Mouse (Mus musculus) heart, embryonic 16.5 days (tissue): ENCODE results near the gene Gm20479. TPM values are rescaled to one million over a fixed set of nuclear protein-coding genes. Genes with fewer than 3 reads are reported as not detected.

Experiments
- ATAC-seq: fragments of 200-750 bp; cut with Nextera tagmentation; replicated peaks from 2 replicates; pipeline ENCODE4 v1.8.0; 2017; ENCODE audit warnings: moderate number of reproducible peaks; ENCODE audit not compliant: insufficient read depth, low FRiP score; ENCODE audit errors: extremely low read depth
- H3K27ac ChIP-seq: fragments of 300-500 bp; sonication (generic); 2 replicates; pipeline ENCODE4 v1.5.1; 2014; ENCODE audit warnings: mild to moderate bottlenecking, low read length, control low read depth, moderate library complexity
- H3K27me3 ChIP-seq: fragments of 300-500 bp; sonication (generic); 2 replicates; pipeline ENCODE4 v1.6.1; 2014; ENCODE audit warnings: low read length, mixed read lengths; ENCODE audit not compliant: control insufficient read depth, insufficient read depth
- H3K36me3 ChIP-seq: fragments of 300-500 bp; sonication (generic); 2 replicates; pipeline ENCODE4 v1.6.1; 2014; ENCODE audit not compliant: control insufficient read depth, insufficient read depth
- H3K4me1 ChIP-seq: fragments of 300-500 bp; sonication (generic); 2 replicates; pipeline ENCODE4 v1.6.1; 2014; ENCODE audit warnings: low read length, mixed read lengths; ENCODE audit not compliant: control insufficient read depth, insufficient read depth
- H3K4me2 ChIP-seq: fragments of 300-500 bp; sonication (generic); 2 replicates; pipeline ENCODE4 v1.6.1; 2014; ENCODE audit warnings: low read depth, mild to moderate bottlenecking, control low read depth, low read length
- H3K4me3 ChIP-seq: fragments of 300-500 bp; sonication (generic); 2 replicates; pipeline ENCODE4 v1.5.1; 2014; ENCODE audit warnings: mild to moderate bottlenecking, control low read depth, low read length
- H3K9ac ChIP-seq: fragments of 300-500 bp; sonication (generic); 2 replicates; pipeline ENCODE4 v1.6.1; 2014; ENCODE audit warnings: low read length, control low read depth
- H3K9me3 ChIP-seq: fragments of 300-500 bp; sonication (generic); replicated peaks from 2 replicates; pipeline ENCODE4 v1.6.1; 2016; ENCODE audit warnings: low read length; ENCODE audit not compliant: control insufficient read depth
- WGBS: fragments of 180-500 bp; shearing (Covaris S2); extraction: QIAGEN DNeasy Blood & Tissue Kit; methylation state at CpG from one replicate; pipeline ENCODE4 v1.1.7; 2014; 5-methylcytosine and 5-hydroxymethylcytosine counted together
- polyA plus RNA-seq: library from polyadenylated mRNA; unstranded; fragments of >200 nt; fragmentation: Nextera tagmentation; extraction: Ambion mirVana; gene quantifications from 2 replicates; pipeline ENCODE4 v1.2.1, GENCODE M21; 2015

Gm20479 gene
- polyA plus RNA-seq, 1 experiment from 2014 or later: not detected

DNA sequence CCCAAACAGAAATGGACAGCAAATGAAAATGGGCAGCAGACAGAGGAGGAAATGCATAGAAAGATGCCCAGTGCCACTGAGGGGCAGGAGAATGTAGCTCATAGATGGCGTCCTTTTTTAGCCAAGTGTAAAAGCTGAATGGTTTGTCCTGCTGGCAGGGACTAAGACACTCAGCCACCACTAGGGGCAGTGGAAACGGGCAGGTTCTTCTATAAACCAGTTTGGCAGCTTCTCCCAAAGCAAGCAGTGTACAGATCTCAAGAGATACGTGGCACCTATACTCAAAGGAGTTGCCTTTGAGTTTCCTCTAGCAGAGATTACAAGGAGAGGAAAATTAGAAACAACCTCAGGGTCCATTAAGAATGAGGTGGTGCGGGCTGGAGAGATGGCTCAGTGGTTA is 21.2 kb upstream of the Gm20479 start:
- Histone ChIP-seq H3K4me2 (no peak overlapping the region), H3K9ac (no peak overlapping the region), H3K9me3 (no peaks in the 10 kb centered on the region), H3K27ac (no peak overlapping the region), H3K27me3 (peaks cover 35% of the 10 kb centered on the region), H3K4me1 (no peaks in the 10 kb centered on the region), H3K36me3 (no peaks in the 10 kb centered on the region), H3K4me3 (no peak overlapping the region)
- WGBS: 22% methylated on average over 4 of the region's 4 CpGs
- ATAC-seq: no peak

DNA sequence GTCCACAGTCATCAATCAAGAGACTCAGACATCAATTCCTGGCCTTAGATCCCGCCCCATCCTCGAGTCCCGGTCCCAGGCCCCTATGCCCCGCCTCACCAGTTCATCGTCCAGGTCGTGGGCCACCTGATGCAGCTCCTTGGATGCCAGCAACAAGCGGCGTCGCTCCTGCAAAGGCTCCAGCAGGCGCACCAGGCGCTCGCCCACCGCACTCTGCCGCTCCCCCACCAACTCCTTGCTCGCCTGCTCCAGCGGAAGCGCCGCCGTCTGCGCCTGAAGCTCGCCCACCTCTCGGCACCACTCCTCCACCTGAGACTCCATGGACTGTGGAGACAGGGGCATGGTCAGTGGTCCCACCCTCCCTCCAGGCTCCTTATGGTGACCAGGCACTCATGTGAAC is 18.1 kb upstream of the Gm20479 start:
- under 1% methylated on average over 22 of the region's 22 CpGs for WGBS
- Histone ChIP-seq H3K27ac (no peak overlapping the region), H3K4me3 (no peak overlapping the region), H3K36me3 (no peaks in the 10 kb centered on the region), H3K9me3 (peaks cover under 1% of the 10 kb centered on the region), H3K4me2 (no peak overlapping the region), H3K9ac (no peak overlapping the region), H3K4me1 (0 out of 2 replicates have a peak, but pooled peaks cover 3% of the 10 kb centered on the region), H3K27me3 (peaks cover 65% of the 10 kb centered on the region)
- ATAC-seq: no peak

- H3K9ac ChIP-seq: no peak overlapping the region
- 6% methylated on average over 44 of the region's 44 CpGs for WGBS
- H3K4me1 ChIP-seq: 0 out of 2 replicates have a peak, but pooled peaks cover 3% of the 10 kb centered on the region
Measured at GRCm38 (mm10) chr7:27371715-27372462, 14.7 kb upstream of the Gm20479 start.

GRCm38 (mm10) chr7:27369111-27369510 is 11.9 kb upstream of the Gm20479 start:
- Histone ChIP-seq H3K4me1 (0 out of 2 replicates have a peak, but pooled peaks cover 3% of the 10 kb centered on the region), H3K27ac (no peak overlapping the region), H3K36me3 (no peaks in the 10 kb centered on the region), H3K27me3 (peaks cover 97% of the 10 kb centered on the region), H3K9me3 (peaks cover 9% of the 10 kb centered on the region), H3K4me3 (no peak overlapping the region), H3K9ac (no peak overlapping the region), H3K4me2 (no peak overlapping the region)
- no peak for ATAC-seq
- 81% methylated on average over 19 of the region's 19 CpGs for WGBS

More at GRCm38 (mm10) chr7:27371715-27372462, 14.7 kb upstream of the Gm20479 start:
- H3K9me3 ChIP-seq: peaks cover 9% of the 10 kb centered on the region
- peaks cover 91% of the 10 kb centered on the region for H3K27me3 ChIP-seq
- ATAC-seq: no peak
- no peaks in the 10 kb centered on the region for H3K36me3 ChIP-seq
- H3K4me2 ChIP-seq: peak overlapping the region; percentile 27; the same call in 1 of the 2 replicates
- H3K4me3 ChIP-seq: peak overlapping the region; percentile 7; the same call in 1 of the 2 replicates
- no peak overlapping the region for H3K27ac ChIP-seq

DNA sequence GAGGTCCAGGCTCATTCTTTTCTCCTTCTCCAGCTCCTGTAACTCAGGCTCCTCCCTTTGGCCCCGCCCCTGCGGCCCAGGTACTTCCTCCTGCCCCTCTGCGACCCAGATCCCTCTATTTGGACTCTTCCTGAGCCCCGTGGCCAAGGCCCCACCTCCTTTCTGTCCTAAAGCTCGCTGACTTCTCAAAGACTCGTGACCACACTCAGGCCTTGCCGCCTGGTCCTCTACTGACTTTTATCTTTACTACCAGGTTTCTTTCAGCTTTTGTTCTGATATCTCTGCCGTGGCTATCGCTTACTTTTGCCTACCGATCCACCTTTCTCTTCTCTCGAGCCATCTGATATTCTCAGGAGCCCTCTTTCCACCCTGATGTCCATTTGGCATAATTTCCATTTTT is 10.8 kb upstream of the Gm20479 start:
- H3K9ac ChIP-seq: no peak overlapping the region
- peaks cover 97% of the 10 kb centered on the region for H3K27me3 ChIP-seq
- H3K4me3 ChIP-seq: no peak overlapping the region
- H3K36me3 ChIP-seq: no peaks in the 10 kb centered on the region
- H3K4me2 ChIP-seq: no peak overlapping the region
- WGBS: 14% methylated on average over 11 of the region's 11 CpGs
- ATAC-seq: no peak
- H3K9me3 ChIP-seq: peaks cover 9% of the 10 kb centered on the region
- H3K4me1 ChIP-seq: peaks cover 6% of the 10 kb centered on the region; the same call in 1 of the 2 replicates
- H3K27ac ChIP-seq: no peak overlapping the region

GRCm38 (mm10) chr7:27366082-27366844 is 9.0 kb upstream of the Gm20479 start:
- H3K4me1 ChIP-seq: peaks cover 3% of the 10 kb centered on the region; the same call in 1 of the 2 replicates
- no peak overlapping the region for H3K4me2 ChIP-seq
- no peak overlapping the region for H3K9ac ChIP-seq
- H3K27me3 ChIP-seq: peaks cover 87% of the 10 kb centered on the region
- H3K9me3 ChIP-seq: peaks cover 9% of the 10 kb centered on the region
- no peak for ATAC-seq
- H3K27ac ChIP-seq: no peak overlapping the region
- 37% methylated on average over 21 of the region's 21 CpGs for WGBS
- no peaks in the 10 kb centered on the region for H3K36me3 ChIP-seq
- H3K4me3 ChIP-seq: no peak overlapping the region

- H3K4me3 ChIP-seq: peak overlapping the region; percentile 1; the same call in 1 of the 2 replicates
Measured at GRCm38 (mm10) chr7:27364379-27364778, 7.2 kb upstream of the Gm20479 start.

GRCm38 (mm10) chr7:27361283-27361946 is 4.2 kb upstream of the Gm20479 start:
- Histone ChIP-seq H3K27ac (no peak overlapping the region), H3K9me3 (no peaks in the 10 kb centered on the region), H3K4me3 (peak overlapping the region; percentile 56), H3K4me1 (peaks cover 15% of the 10 kb centered on the region; the same call in 1 of the 2 replicates), H3K36me3 (no peaks in the 10 kb centered on the region), H3K27me3 (peaks cover 41% of the 10 kb centered on the region), H3K9ac (peak overlapping the region; percentile 73), H3K4me2 (peak overlapping the region; percentile 88)
- peak; percentile 94 for ATAC-seq
- 1% methylated on average over 52 of the region's 52 CpGs for WGBS

More at GRCm38 (mm10) chr7:27364379-27364778, 7.2 kb upstream of the Gm20479 start:
- Histone ChIP-seq H3K4me1 (peaks cover 6% of the 10 kb centered on the region; the same call in 1 of the 2 replicates), H3K9me3 (no peaks in the 10 kb centered on the region), H3K9ac (no peak overlapping the region), H3K27ac (no peak overlapping the region), H3K4me2 (no peak overlapping the region), H3K36me3 (no peaks in the 10 kb centered on the region), H3K27me3 (peaks cover 70% of the 10 kb centered on the region)
- 6% methylated on average over 29 of the region's 29 CpGs for WGBS
- no peak for ATAC-seq
